Mouse (Mus musculus) heart, embryonic 14.5 days (tissue): Measurements from ENCODE around the gene Atp6v1e2. TPM values are rescaled to one million over a fixed set of nuclear protein-coding genes. Genes with fewer than 3 reads are reported as not detected.
A peak's percentile ranks its signal among the peaks of the same experiment; 100 is the strongest.

Experiments used
- ATAC-seq: fragments of 200-750 bp; cut with Nextera tagmentation; 2 replicates; pipeline ENCODE4 v1.8.0; 2017; ENCODE audit warnings: low read depth, moderate TSS enrichment; ENCODE audit not compliant: insufficient number of reproducible peaks, insufficient read depth, low FRiP score
- H3K27ac ChIP-seq, 2 experiments: fragments of 200-500 bp in 1 of 2; fragments of 300-500 bp in 1 of 2; sonication (generic) in 1 of 2; replicated peaks in 1 of 2; 2 replicates each; pipeline ENCODE4 v1.5.1; 2012 to 2014; ENCODE audit warnings: low read depth in 2 of 2, low read length in 2 of 2, control low read depth in 1 of 2, mild to moderate bottlenecking in 1 of 2, mixed read lengths in 1 of 2; ENCODE audit not compliant: control insufficient read depth in 1 of 2, insufficient read depth in 1 of 2
- H3K27me3 ChIP-seq: fragments of 300-500 bp; sonication (generic); 2 replicates; pipeline ENCODE4 v1.6.1; 2014; ENCODE audit warnings: mild to moderate bottlenecking, low read length, control low read depth; ENCODE audit not compliant: control insufficient read depth, insufficient read depth
- H3K36me3 ChIP-seq: fragments of 300-500 bp; sonication (generic); 2 replicates; pipeline ENCODE4 v1.6.1; 2014; ENCODE audit warnings: mild to moderate bottlenecking, control low read depth, low read length, mixed read lengths; ENCODE audit not compliant: control insufficient read depth, insufficient read depth
- H3K4me1 ChIP-seq, 2 experiments: fragments of 200-500 bp in 1 of 2; fragments of 300-500 bp in 1 of 2; sonication (generic) in 1 of 2; 2 replicates each; pipeline ENCODE4 v1.6.1; 2012 to 2014; ENCODE audit warnings: low read length in 2 of 2, control low read depth in 1 of 2, mixed read lengths in 1 of 2; ENCODE audit not compliant: control insufficient read depth in 2 of 2, insufficient read depth in 2 of 2
- H3K4me2 ChIP-seq: fragments of 300-500 bp; sonication (generic); 2 replicates; pipeline ENCODE4 v1.6.1; 2014; ENCODE audit warnings: mild to moderate bottlenecking, low read length
- H3K4me3 ChIP-seq, 2 experiments: fragments of 200-500 bp in 1 of 2; fragments of 300-500 bp in 1 of 2; sonication (generic) in 1 of 2; 2 replicates each; pipeline ENCODE4 v1.5.1; 2012 to 2014; ENCODE audit warnings: low read length in 2 of 2, mild to moderate bottlenecking in 2 of 2, control low read depth in 1 of 2, low read depth in 1 of 2, moderate library complexity in 1 of 2; ENCODE audit not compliant: control insufficient read depth in 1 of 2, insufficient read depth in 1 of 2
- H3K9ac ChIP-seq: fragments of 300-500 bp; sonication (generic); 2 replicates; pipeline ENCODE4 v1.6.1; 2014; ENCODE audit warnings: mild to moderate bottlenecking, low read length
- H3K9me3 ChIP-seq: fragments of 300-500 bp; sonication (generic); 2 replicates; pipeline ENCODE4 v1.6.1; 2016; ENCODE audit warnings: low read length, control low read depth; ENCODE audit not compliant: control insufficient read depth
- WGBS: fragments of 180-500 bp; shearing (Covaris S2); extraction: QIAGEN DNeasy Blood & Tissue Kit; methylation state at CpG from one replicate; pipeline ENCODE4 v1.1.7; 2014; 5-methylcytosine and 5-hydroxymethylcytosine counted together
- polyA plus RNA-seq: library from polyadenylated mRNA; unstranded; fragments of >200 nt; fragmentation: Nextera tagmentation; extraction: Ambion mirVana; gene quantifications from 2 replicates; pipeline ENCODE4 v1.2.1, GENCODE M21; 2014

Gene Atp6v1e2
- not detected in 2 replicates for polyA plus RNA-seq

DNA sequence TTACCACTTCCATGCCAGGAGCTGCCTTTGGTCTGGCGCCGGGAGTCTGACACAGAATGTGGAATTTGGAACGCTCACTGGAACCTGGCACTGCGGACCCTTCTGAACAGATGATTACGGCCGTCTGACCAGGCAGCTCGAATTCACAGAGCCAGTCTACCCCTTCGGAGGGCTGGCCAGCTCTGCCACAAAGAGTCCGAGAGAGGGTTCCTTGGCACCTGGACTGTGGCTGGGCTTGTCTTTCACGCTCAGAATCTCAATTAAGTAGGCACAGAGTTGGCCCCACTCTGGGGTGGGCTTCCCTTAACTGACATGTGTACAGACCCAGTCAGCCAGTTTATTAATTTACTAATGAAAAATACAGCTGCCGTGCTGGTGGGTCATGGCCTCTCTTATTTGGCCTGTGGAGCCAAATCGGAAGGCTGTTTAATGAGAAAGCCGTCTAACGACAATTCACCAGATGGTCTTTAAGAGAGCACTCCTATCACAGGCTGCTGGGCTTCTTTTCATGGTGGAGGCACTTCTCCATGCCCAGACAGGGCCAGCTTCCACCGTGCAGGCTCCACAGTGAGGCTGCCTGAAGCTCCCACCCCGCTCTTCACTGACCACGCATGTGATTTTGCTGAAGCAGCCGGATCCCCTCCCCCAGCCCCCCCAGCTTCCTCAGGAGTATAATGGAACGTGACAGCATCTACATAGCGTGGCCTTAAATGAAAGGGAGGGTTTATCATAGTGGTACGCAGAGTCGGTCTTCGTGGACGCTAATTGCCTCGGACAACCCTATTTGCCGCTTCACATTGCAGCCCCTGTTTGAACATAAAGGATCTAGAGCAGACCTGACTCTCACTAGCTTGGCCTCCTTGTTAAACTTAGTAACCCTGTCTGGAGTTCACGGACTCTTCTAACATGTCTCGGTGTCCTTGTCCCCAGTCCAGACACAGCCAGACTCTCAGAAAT is at the start of gene Atp6v1e2:
TSS of gene Atp6v1e2 (minus strand) at position 58 of the 957 bp plus-strand sequence.
- 85% methylated on average over 28 of the region's 28 CpGs for WGBS
- no peak for ATAC-seq
- no peak within 1 kb of the TSS for H3K4me3 ChIP-seq
- no peak within 1 kb of the TSS for H3K4me2 ChIP-seq
- H3K9ac ChIP-seq, result no peak within 1 kb of the TSS
- 0 out of 2 replicates have a peak, but pooled peaks cover 2% of the 10 kb centered on the region for H3K27me3 ChIP-seq
- no peaks in the 10 kb centered on the region for H3K36me3 ChIP-seq
- no peaks in the 10 kb centered on the region for H3K9me3 ChIP-seq
- no peak within 1 kb of the TSS for H3K27ac ChIP-seq
- no peaks in the 10 kb centered on the region for H3K4me1 ChIP-seq

DNA sequence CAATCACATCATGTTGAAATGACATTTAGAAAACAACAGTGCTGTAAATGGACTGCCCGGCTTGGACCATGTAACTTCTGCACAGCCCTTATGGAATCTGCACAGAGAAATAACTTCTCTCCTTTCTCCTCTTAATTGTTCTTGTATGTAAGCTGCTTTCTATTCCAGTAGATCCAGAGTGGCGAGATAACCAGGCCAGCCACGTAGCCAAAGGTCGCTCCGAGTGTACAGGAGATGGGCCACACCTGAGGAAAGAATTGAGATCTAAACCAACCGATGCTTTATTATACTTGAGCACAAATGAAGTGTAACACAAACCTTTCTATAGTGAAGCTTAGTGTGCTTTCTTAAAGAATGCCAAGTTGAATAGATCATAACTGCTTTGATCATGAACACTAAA is 49.6 kb upstream of the Atp6v1e2 start:
- Histone ChIP-seq H3K27ac (no peak overlapping the region), H3K4me2 (no peak overlapping the region), H3K36me3 (peaks cover 61% of the 10 kb centered on the region), H3K9ac (no peak overlapping the region), H3K27me3 (no peaks in the 10 kb centered on the region), H3K4me3 (no peak overlapping the region), H3K9me3 (no peaks in the 10 kb centered on the region), H3K4me1 (no peaks in the 10 kb centered on the region)
- WGBS, result 85% methylated on average over 6 of the region's 6 CpGs
- no peak for ATAC-seq

DNA sequence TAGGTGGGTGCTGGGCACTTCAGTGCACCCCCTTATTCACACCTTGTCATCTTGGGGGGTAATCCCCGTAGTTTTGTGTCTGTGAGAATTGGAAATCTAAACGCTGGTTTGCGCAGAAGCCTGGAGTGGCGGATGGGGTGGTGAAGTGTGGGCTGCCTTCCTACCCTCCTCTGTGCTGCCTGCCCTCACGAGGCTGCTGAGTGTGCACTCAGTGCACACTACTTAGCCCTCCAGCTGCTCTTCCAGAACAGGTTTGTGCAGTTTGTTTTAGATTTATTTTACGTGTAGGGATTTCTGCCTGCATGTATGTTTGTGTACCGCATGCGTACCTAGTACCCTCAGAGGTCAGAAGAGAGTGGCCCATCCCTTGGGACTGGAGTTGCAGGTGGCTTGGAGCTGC is 43.6 kb upstream of the Atp6v1e2 start:
- Histone ChIP-seq H3K36me3 (peaks cover 15% of the 10 kb centered on the region; the same call in 1 of the 2 replicates), H3K27ac (no peak overlapping the region), H3K9ac (no peak overlapping the region), H3K27me3 (no peaks in the 10 kb centered on the region), H3K4me2 (no peak overlapping the region), H3K9me3 (no peaks in the 10 kb centered on the region), H3K4me1 (peaks cover 12 to 49% of the 10 kb centered on the region in 2 experiments), H3K4me3 (no peak overlapping the region)
- no peak for ATAC-seq
- 90% methylated on average over 8 of the region's 8 CpGs for WGBS

DNA sequence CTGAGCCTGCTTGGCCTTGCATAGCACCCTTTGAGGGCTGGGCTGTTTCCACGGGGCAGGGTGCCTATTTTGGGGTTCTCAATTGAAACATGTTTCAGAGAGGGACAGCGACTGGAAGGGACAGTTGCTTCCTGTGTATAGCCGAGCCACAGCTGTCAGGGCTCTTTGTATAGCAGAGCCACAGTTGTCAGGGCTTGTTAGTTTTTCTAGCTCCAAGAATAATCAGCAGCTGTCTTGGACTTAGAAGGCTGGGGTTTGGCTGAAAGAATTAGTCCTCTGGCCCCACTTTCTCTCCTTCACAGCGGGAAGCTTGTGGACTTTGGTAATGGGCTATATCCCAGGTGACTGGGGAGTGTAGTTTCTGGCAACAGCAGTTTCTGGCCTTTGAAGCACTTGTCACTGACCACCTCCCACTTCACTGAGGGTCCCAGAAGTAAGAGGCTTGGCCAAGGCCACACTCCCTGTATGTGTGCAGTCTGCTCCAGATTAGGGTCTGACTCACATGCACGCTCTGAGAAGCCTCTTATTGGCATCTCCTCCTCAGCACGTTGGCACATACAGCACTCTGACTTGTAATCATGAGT is 41.0 kb upstream of the Atp6v1e2 start:
- peaks cover 14% of the 10 kb centered on the region for H3K36me3 ChIP-seq
- no peak overlapping the region for H3K27ac ChIP-seq
- no peak overlapping the region for H3K4me3 ChIP-seq
- WGBS, result 41% methylated on average over 6 of the region's 6 CpGs
- H3K4me1 ChIP-seq, result peaks cover 17 to 60% of the 10 kb centered on the region in 2 experiments
- ATAC-seq, result no peak
- no peaks in the 10 kb centered on the region for H3K9me3 ChIP-seq
- no peak overlapping the region for H3K4me2 ChIP-seq
- no peaks in the 10 kb centered on the region for H3K27me3 ChIP-seq
- H3K9ac ChIP-seq, result no peak overlapping the region

DNA sequence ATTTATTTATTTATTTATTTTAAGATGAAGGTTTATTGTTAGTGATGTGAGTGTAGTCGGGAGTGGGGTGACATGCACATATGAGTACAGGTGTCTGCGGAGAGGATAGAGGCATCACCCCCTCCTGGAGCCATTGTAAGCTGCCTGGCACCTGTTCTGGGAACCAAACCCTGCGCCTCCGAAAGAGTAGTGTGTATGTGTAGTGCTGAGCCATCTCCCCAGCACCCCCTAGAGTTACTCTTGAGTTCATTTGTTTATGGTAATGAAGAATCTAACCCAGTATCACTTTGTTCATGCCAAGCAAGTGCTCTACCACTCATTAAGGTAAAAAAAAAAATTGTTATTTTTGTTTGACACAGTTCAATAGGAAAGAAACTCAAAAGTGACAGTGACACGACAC is 40.5 kb upstream of the Atp6v1e2 start:
- peaks cover 17 to 60% of the 10 kb centered on the region in 2 experiments for H3K4me1 ChIP-seq
- no peak overlapping the region for H3K4me2 ChIP-seq
- ATAC-seq, result no peak
- H3K4me3 ChIP-seq, result no peak overlapping the region
- no peaks in the 10 kb centered on the region for H3K27me3 ChIP-seq
- H3K36me3 ChIP-seq, result peaks cover 19% of the 10 kb centered on the region
- 82% methylated on average over 5 of the region's 5 CpGs for WGBS
- H3K27ac ChIP-seq, result no peak overlapping the region
- no peaks in the 10 kb centered on the region for H3K9me3 ChIP-seq
- no peak overlapping the region for H3K9ac ChIP-seq

DNA sequence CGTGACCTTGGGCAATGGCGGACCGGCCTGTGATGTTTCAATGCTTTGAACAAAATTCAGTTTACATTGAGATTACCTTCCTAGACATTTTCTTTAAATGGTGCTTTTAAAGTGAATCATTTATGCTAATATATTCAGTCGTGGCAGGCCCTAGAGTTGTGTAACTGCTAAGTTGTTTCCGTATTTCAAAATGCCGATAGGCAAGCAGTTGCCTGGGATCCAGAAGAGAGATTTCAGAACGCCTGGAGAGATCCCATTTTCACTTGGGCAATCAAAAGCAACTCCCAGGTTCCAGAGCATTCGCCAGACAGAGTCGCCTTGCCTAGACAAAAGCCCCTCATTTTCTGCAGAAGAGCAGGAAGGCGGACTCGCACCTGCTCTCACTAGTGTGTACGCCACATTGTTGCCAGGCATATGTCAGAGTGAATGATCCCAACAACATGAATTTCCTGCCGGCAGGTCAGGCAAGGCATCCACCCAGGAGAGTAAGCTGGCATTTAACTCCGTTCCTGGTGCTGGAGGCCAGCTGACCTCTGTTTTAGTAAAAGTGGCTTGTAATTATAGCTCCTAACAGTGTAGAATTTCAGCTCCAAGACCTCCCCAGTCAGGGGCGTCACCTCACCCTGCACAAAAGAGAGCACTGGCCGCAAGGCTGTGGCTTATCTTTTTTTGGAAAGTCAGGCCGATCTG is 38.9 kb upstream of the Atp6v1e2 start:
- WGBS, result 52% methylated on average over 17 of the region's 17 CpGs
- Histone ChIP-seq H3K27ac (peak overlapping the region in 1 of 2 experiments; percentile 55; a peak in 2 of 4 replicates), H3K27me3 (no peaks in the 10 kb centered on the region), H3K4me2 (peak overlapping the region; percentile 46), H3K9ac (no peak overlapping the region), H3K4me3 (no peak overlapping the region), H3K36me3 (peaks cover 30% of the 10 kb centered on the region), H3K9me3 (no peaks in the 10 kb centered on the region), H3K4me1 (peaks cover 17 to 68% of the 10 kb centered on the region in 2 experiments)
- no peak for ATAC-seq

DNA sequence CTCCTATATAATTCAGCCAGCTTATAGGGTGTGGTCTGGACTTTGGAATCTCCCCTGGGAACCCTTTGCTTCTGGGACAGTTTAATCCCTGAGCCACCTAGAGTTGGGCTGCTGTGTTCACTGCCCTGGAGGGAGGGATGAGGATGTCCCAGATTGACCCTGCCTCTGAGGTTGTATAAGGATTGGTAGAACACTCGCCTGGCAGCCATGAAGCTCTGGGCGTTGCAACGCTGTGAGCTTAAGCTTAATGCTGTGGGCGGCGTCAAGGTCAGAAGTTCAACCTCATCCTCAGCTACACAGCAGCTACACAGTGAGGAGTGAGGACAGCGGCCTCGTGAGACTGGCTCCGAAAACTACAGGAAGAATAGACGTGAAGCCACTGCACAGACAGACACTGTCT is 34.8 kb upstream of the Atp6v1e2 start:
- Histone ChIP-seq H3K4me2 (no peak overlapping the region), H3K9ac (no peak overlapping the region), H3K36me3 (peaks cover 59% of the 10 kb centered on the region), H3K27ac (no peak overlapping the region), H3K27me3 (no peaks in the 10 kb centered on the region), H3K4me1 (peaks cover 7 to 31% of the 10 kb centered on the region in 2 experiments), H3K9me3 (no peaks in the 10 kb centered on the region), H3K4me3 (no peak overlapping the region)
- WGBS, result 48% methylated on average over 9 of the region's 9 CpGs
- no peak; the same call in 1 of the 2 replicates for ATAC-seq
